20 mouse cellular contexts compared by ENCODE assay signal in genomic region chr16:16566786-16567185, GRCm38 (mm10). TPM values are rescaled to one million over a fixed set of nuclear protein-coding genes. Genes with fewer than 3 reads are reported as not detected.
DNase-seq lines count a peak whose midpoint lies in the region; ATAC-seq and TF ChIP-seq lines count a peak whose summit lies in the region.
"Had no signal": no experiment of that assay in that cellular context is flagged by ENCODE, and none has a peak within 500 bp of the region (broad histone marks: within the 10 kb centered on the region; RNA-seq: fewer than 3 reads in every experiment).

No protein-coding gene starts in this region.

- H3K4me3 ChIP-seq in liver, adult 2 months (ENCODE audit: insufficient read depth, low read depth, low read length), result no peak overlapping the region
- no peak overlapping the region for H3K4me3 ChIP-seq in liver, embryonic 11.5 days (ENCODE audit: low read depth, low read length)
- H3K4me3 ChIP-seq in bone marrow macrophage, adult 2 months (ENCODE audit: insufficient read depth, low read length), result no peak overlapping the region
- no peak overlapping the region for H3K4me3 ChIP-seq in midbrain, embryonic 10.5 days
- H3K4me3 ChIP-seq: embryonic facial prominence, embryonic 10.5 days; forebrain, embryonic 13.5 days; heart, adult 2 months; heart, embryonic 12.5 days; hindbrain, embryonic 15.5 days had no signal

- WGBS in liver, adult 2 months, result 77% methylated on average over 1 of the region's 1 CpGs
- 70% methylated on average over 1 of the region's 1 CpGs for WGBS in liver, embryonic 11.5 days
- WGBS in midbrain, embryonic 10.5 days, result 81% methylated on average over 1 of the region's 1 CpGs

- H3K9me3 ChIP-seq in liver, embryonic 11.5 days (ENCODE audit: control insufficient read depth, low read length), result no peaks in the 10 kb centered on the region
- no peaks in the 10 kb centered on the region for H3K9me3 ChIP-seq in midbrain, embryonic 10.5 days (replicated peaks)
- H3K9me3 ChIP-seq: embryonic facial prominence, embryonic 10.5 days; forebrain, embryonic 13.5 days; heart, embryonic 12.5 days; hindbrain, embryonic 15.5 days had no signal

- no peaks in the 10 kb centered on the region; the same call in 1 of the 2 replicates for H3K79me2 ChIP-seq in liver, adult 2 months (ENCODE audit: control insufficient read depth, insufficient read depth, low read length)

- H3K4me1 ChIP-seq in liver, adult 2 months (ENCODE audit: control insufficient read depth, insufficient read depth, low read length), result peaks cover 15% of the 10 kb centered on the region
- H3K4me1 ChIP-seq in liver, embryonic 11.5 days (replicated peaks; ENCODE audit: control insufficient read depth, insufficient read depth, low read length), result no peaks in the 10 kb centered on the region
- H3K4me1 ChIP-seq in bone marrow macrophage, adult 2 months (ENCODE audit: control insufficient read depth, insufficient read depth, low read length), result peaks cover 24% of the 10 kb centered on the region
- no peaks in the 10 kb centered on the region for H3K4me1 ChIP-seq in midbrain, embryonic 10.5 days
- H3K4me1 ChIP-seq: embryonic facial prominence, embryonic 10.5 days; forebrain, embryonic 13.5 days; hindbrain, embryonic 15.5 days had no signal

- no peaks in the 10 kb centered on the region for H3K36me3 ChIP-seq in liver, adult 2 months (ENCODE audit: control insufficient read depth, insufficient read depth, low read length)
- no peaks in the 10 kb centered on the region for H3K36me3 ChIP-seq in liver, embryonic 11.5 days (ENCODE audit: control insufficient read depth, insufficient read depth, low read length)
- H3K36me3 ChIP-seq in midbrain, embryonic 10.5 days, result no peaks in the 10 kb centered on the region
- H3K36me3 ChIP-seq: embryonic facial prominence, embryonic 10.5 days; heart, embryonic 12.5 days; hindbrain, embryonic 15.5 days had no signal

- ATAC-seq in liver, embryonic 11.5 days (replicated peaks; ENCODE audit: low FRiP score), result no peak
- ATAC-seq: activated CD4-positive, CD25-positive, alpha-beta regulatory T cell, adult 4 months; forebrain, embryonic 13.5 days; forebrain, postnatal 0 days had no signal

- no peak overlapping the region for H3K9ac ChIP-seq in liver, adult 2 months (ENCODE audit: low read depth, low read length)
- H3K9ac ChIP-seq in liver, embryonic 11.5 days (ENCODE audit: low read depth, low read length), result no peak overlapping the region
- H3K9ac ChIP-seq: forebrain, embryonic 13.5 days; forebrain, postnatal 0 days; heart, embryonic 12.5 days; hindbrain, embryonic 15.5 days had no signal

- H3K4me2 ChIP-seq in liver, embryonic 11.5 days, result no peak overlapping the region
- H3K4me2 ChIP-seq: forebrain, embryonic 13.5 days; heart, embryonic 12.5 days; hindbrain, embryonic 15.5 days had no signal

- H3K27ac ChIP-seq in liver, adult 2 months (replicated peaks; ENCODE audit: insufficient read depth, low read depth, low read length), result peak overlapping the region; percentile 44
- no peak overlapping the region for H3K27ac ChIP-seq in liver, embryonic 11.5 days (ENCODE audit: low read depth, low read length)
- peak overlapping the region; percentile 44 for H3K27ac ChIP-seq in bone marrow macrophage, adult 2 months (ENCODE audit: insufficient read depth, low read depth, low read length)
- no peak overlapping the region for H3K27ac ChIP-seq in midbrain, embryonic 10.5 days (replicated peaks)
- H3K27ac ChIP-seq: embryonic facial prominence, embryonic 10.5 days; forebrain, embryonic 13.5 days; heart, adult 2 months; hindbrain, embryonic 15.5 days had no signal

- TF ChIP-seq POLR2A in liver, adult 2 months (IDR thresholded peaks at IDR 0.05; ENCODE audit: extremely low read depth, insufficient read depth, low read length), result no peak
- TF ChIP-seq POLR2A in bone marrow macrophage, adult 2 months (IDR thresholded peaks at IDR 0.05; ENCODE audit: borderline replicate concordance, low read depth, low read length), result no peak

- H3K27me3 ChIP-seq in liver, adult 2 months (ENCODE audit: control insufficient read depth, insufficient read depth, low read length), result no peaks in the 10 kb centered on the region
- H3K27me3 ChIP-seq in liver, embryonic 11.5 days (replicated peaks; ENCODE audit: control insufficient read depth, insufficient read depth, low read length), result no peaks in the 10 kb centered on the region
- H3K27me3 ChIP-seq in midbrain, embryonic 10.5 days (ENCODE audit: low read depth, poor library complexity, severe bottlenecking), result peaks cover 25% of the 10 kb centered on the region
- H3K27me3 ChIP-seq: forebrain, embryonic 13.5 days; heart, embryonic 12.5 days; hindbrain, embryonic 15.5 days had no signal

- no peak for TF ChIP-seq CTCF in liver, adult 2 months (IDR thresholded peaks at IDR 0.05; ENCODE audit: low read depth, low read length)
- TF ChIP-seq CTCF in bone marrow macrophage, adult 2 months (IDR thresholded peaks at IDR 0.05; ENCODE audit: low read depth, low read length), result no peak

- no peak for DNase-seq in liver, adult 2 months (ENCODE audit: extremely low read depth, low read depth, low spot score)
- no peak for DNase-seq in liver, embryonic 11.5 days (ENCODE audit: low spot score)
- peak; percentile 84 for DNase-seq in retina, postnatal 1 day
- no peak for DNase-seq in ovary, postnatal 10 days (ENCODE audit: low spot score)
- no peak for DNase-seq in midbrain, embryonic 10.5 days (ENCODE audit: low spot score)
- no peak for DNase-seq in urinary bladder, postnatal 36 days (ENCODE audit: low spot score in 2 of 2)
- DNase-seq: adrenal gland, postnatal 14 days; cerebellum, adult 18-20 months; cerebellum, adult 9-11 months; cerebellum, postnatal 36 days; forebrain, postnatal 0 days; gastrocnemius, postnatal 14 days; heart, adult 2 months; heart, postnatal 36 days had no signal

RNA-seq across cellular contexts. Expression of gene Fgd4, which starts 33.6 kb away (rescaled TPM):
- 23.1 and 23.7 TPM in 2 replicates for total RNA-seq in liver, adult 2 months (2014; rRNA removed)
- 1.5 and 1.8 TPM in 2 replicates for polyA plus RNA-seq in liver, adult 2 months (2012; rRNA removed)
- polyA plus RNA-seq in liver, embryonic 11.5 days (2014; fragmentation: Nextera tagmentation; extraction: Ambion mirVana), result 3.5 and 5.0 TPM in 2 replicates
- 90.8 and 97.9 TPM in 2 replicates for polyA plus RNA-seq in bone marrow macrophage, adult 2 months (2012; ENCODE audit: insufficient read depth, insufficient read length, missing spikeins)
- polyA plus RNA-seq in midbrain, embryonic 10.5 days (2016; fragmentation: Nextera tagmentation; extraction: Ambion mirVana), result 16.7 and 19.8 TPM in 2 replicates

Comparison
In these comparisons a context has a peak if more than half of its experiments do, and no peak if none do; other contexts are left out.
1. H3K27ac ChIP-seq: peak in liver, adult 2 months (single experiment) and bone marrow macrophage, adult 2 months (single experiment); none in liver, embryonic 11.5 days (single experiment) and midbrain, embryonic 10.5 days (single experiment).